Mouse (Mus musculus) ovary, postnatal 36 days (tissue): ENCODE measurements at regions not wholly inside any gene's neighbourhood (a gene's known extent, or its start where the extent isn't known, plus 50 kb on each side); places are given as distances from the start of the nearest gene placed in this dataset.

ENCODE experiments used
- DNase-seq: peaks from one replicate; pipeline ENCODE4 v3.0.0; 2022; ENCODE audit warnings: low spot score, mixed read lengths

GRCm38 (mm10) chr11:112121026-112121425, 661.0 kb upstream of the Sox9 start:
- no peak for DNase-seq

GRCm38 (mm10) chr11:112121831-112122230, 660.2 kb upstream of the Sox9 start:
- DNase-seq: no peak

- DNase-seq: no peak
Observed at GRCm38 (mm10) chr11:112125249-112125933, 656.6 kb upstream of the Sox9 start.

GRCm38 (mm10) chr11:112130090-112130489, 651.9 kb upstream of the Sox9 start:
- DNase-seq: no peak

GRCm38 (mm10) chr11:112137401-112138020, 644.5 kb upstream of the Sox9 start:
- DNase-seq: no peak

- no peak for DNase-seq
Observed at GRCm38 (mm10) chr11:112140058-112140457, 642.0 kb upstream of the Sox9 start.

GRCm38 (mm10) chr11:112140495-112140894, 641.5 kb upstream of the Sox9 start:
- no peak for DNase-seq

- no peak for DNase-seq
Observed at GRCm38 (mm10) chr11:112140912-112141311, 641.1 kb upstream of the Sox9 start.

GRCm38 (mm10) chr11:112152051-112152450, 630.0 kb upstream of the Sox9 start:
- DNase-seq: no peak

GRCm38 (mm10) chr11:112153198-112153597, 628.8 kb upstream of the Sox9 start:
- no peak for DNase-seq

- DNase-seq: no peak
Observed at GRCm38 (mm10) chr11:112154712-112155319, 627.2 kb upstream of the Sox9 start.

GRCm38 (mm10) chr11:112155339-112155955, 626.6 kb upstream of the Sox9 start:
- no peak for DNase-seq

- no peak for DNase-seq
Observed at GRCm38 (mm10) chr11:112163681-112164265, 618.3 kb upstream of the Sox9 start.

- DNase-seq: no peak
Observed at GRCm38 (mm10) chr11:112173585-112173984, 608.4 kb upstream of the Sox9 start.

GRCm38 (mm10) chr11:112175302-112175701, 606.7 kb upstream of the Sox9 start:
- DNase-seq: no peak

GRCm38 (mm10) chr11:112180666-112181065, 601.4 kb upstream of the Sox9 start:
- DNase-seq: no peak

GRCm38 (mm10) chr11:112197620-112198268, 584.3 kb upstream of the Sox9 start:
- DNase-seq: no peak

GRCm38 (mm10) chr11:112204561-112204960, 577.5 kb upstream of the Sox9 start:
- DNase-seq: no peak

GRCm38 (mm10) chr11:112209414-112209813, 572.6 kb upstream of the Sox9 start:
- peak; percentile 10 for DNase-seq

GRCm38 (mm10) chr11:112219046-112219720, 562.8 kb upstream of the Sox9 start:
- no peak for DNase-seq

GRCm38 (mm10) chr11:112234492-112235116, 547.4 kb upstream of the Sox9 start:
- no peak for DNase-seq
